Mouse (Mus musculus) adrenal gland (tissue): ENCODE results near the gene Cd247.

Experiments
- intact Hi-C: fragments of 180-260 bp; cut with DNase I; formaldehyde crosslinking; loops from one replicate; pipeline ENCODE4 v1.15.1; 2025

Gene Cd247

DNA sequence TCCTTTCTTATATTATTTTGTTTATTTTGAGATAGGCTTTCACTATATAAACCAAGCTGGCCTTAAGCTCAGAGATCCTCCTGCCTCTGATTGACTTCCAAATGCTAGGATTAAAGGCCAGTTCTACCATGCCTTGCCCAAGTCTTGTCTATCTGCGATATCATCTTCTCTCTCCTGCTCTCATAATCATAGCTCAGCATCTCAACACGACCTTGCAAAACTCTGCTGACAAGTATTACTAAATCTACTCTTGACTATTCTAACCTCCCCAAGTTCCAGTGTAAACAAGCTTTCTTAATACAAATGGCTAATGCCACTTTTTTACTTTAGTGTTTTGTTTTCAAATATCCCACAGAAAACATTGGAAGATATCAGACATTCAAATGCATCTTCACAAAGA, 119.7 kb downstream of the Cd247 start:
- intact Hi-C loops = loop anchor here (10.0 kb wide), 1 partner anchor 57 kb away; no protein-coding TSS in a partner anchor

DNA sequence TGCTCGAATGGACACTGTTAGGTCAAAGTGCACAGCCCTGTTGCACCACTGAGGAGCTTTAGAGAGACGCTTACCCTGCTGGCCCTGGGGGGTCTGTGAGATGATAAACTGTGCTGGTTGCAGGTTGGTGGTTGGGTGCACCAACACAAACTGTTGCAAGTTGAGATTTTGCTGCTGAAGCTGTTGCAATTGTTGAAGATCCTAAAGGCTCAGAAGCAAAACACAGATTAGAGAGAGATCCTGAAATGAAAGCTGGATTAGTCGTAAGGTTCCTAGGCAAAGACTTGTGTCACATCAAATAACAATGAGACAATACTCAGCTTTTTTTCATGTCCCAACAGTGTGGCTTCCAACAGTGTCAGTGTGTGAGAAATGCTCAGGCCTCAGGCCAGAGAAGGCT, 120.3 kb downstream of the Cd247 start:
- intact Hi-C loops = loop anchor here (10.0 kb wide), 1 partner anchor 56 kb away; no protein-coding TSS in a partner anchor

- intact Hi-C loops = loop anchor here (10.0 kb wide), 1 partner anchor 55 kb away; no protein-coding TSS in a partner anchor
Measured at GRCm38 (mm10) chr1:165909471-165909870, 121.0 kb downstream of the Cd247 start.

DNA sequence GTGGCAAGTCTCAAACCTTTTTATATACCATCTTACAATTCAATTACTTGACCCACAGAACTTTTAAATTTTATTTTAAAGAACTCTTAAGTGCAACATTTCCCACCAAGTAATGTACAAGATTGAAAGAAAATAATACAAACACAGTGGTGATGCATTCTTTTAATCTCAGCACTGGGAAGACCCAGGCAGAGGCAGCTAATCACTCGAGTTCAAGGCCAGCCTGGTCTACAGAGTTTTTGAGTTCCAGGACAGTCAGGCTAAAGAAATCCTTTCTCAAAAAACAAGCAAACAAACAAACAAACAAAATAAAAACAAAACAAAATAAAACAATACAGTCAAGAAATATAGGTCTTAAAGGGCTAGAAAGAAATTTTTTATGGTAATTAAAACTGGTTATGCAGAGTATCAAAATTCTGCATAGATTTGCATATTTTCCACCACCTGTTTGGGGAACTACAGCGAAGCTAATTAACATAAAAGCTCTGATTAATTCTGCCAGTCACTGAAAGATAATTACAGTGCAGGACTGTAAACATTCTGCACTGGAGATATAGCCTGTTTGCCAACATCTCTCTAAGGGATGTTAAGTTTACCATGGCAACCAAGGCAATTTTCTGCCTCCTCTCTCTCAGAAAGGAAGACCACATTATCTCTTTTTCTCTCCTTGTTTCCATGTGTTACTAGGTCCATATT, 125.4 kb downstream of the Cd247 start:
- intact Hi-C loops = no loop called here

- intact Hi-C loops = no loop called here
Measured at GRCm38 (mm10) chr1:165914416-165914801, 125.9 kb downstream of the Cd247 start.

DNA sequence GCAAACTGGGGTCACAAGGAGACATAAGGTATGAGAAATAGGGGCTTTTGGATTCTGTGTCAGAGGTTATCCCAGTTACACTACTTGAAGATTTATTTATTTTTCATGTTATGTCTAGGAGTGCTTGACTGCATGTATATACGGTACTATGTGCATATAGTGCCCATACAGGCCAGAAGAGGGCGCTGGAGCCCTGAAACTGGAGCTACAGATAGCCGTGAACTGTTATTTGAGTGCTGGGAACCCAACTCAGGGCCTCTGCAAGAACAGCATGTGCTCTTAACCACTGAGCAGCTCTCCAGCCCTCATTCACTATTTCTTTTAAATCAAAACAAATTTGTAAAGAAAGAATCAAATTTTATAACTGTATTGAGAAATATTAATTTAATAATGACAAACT, 132.5 kb downstream of the Cd247 start:
- intact Hi-C loops = no loop called here

- intact Hi-C loops = no loop called here
Measured at GRCm38 (mm10) chr1:165922488-165922887, 134.0 kb downstream of the Cd247 start.

DNA sequence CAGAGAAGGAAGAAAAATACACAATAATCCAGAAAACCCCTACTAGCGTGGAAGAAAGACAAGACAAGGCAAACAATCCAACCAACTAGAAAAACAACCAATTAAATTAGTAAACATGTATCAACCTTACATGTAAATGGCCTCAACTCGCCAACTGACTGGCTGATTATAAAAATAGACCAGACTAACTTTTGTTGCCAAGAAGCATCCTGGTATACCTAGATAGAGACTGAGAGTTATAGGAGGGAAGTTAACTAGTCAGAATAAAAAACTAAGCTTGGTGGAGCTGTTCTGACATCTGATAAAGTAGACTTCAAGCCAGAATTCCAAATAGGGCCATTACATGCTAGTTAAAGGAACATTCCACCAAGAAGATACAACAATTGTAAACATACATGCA, 136.7 kb downstream of the Cd247 start:
- intact Hi-C loops = no loop called here
